Mouse (Mus musculus) kidney, postnatal 25 days (tissue): ENCODE results near the gene Ptpa.

Experiments used
- DNase-seq, 2 experiments: peaks; one replicate each; pipeline ENCODE4 v3.0.0; 2021; ENCODE audit warnings: mixed read lengths in 2 of 2

Gene Ptpa

DNA sequence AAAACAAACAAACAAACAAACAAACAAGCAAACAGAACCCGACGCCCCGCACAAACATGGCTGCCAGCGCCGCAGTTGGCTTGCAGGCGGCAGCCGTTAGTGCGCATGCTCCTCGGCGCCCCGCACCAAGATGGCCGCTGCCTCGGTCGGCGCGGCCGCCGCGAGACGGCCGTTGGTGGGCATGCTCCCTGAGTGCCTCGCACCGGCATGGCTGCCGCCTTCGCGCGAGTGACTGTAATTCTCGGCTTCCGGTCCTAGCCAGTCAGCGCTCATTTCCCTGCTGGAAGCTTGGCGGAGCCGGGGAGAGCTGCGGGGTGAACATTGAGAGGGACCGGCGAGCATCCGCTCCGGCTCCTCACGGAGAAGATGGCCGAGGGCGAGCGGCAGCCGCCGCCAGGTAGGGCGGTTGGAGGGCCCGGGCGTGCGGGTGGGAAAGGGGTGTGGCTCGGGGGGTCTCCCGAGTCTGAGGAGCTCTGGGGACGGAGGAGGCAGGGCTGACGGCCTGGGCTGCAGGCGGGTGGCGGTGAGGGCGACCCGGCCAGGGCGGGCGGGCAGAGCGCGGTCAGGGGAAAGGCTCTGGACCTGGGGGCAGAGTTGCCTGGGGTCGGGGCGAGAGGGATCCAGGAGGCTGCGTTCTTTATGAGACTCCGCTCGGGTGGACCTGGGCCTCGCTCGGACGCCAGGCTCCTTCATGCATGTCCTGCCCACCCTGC is at the start of gene Ptpa:
Gene Ptpa (plus strand): TSS at position 104 of the 713 bp plus-strand sequence.
- peak; percentile 94 to 95 for DNase-seq

DNA sequence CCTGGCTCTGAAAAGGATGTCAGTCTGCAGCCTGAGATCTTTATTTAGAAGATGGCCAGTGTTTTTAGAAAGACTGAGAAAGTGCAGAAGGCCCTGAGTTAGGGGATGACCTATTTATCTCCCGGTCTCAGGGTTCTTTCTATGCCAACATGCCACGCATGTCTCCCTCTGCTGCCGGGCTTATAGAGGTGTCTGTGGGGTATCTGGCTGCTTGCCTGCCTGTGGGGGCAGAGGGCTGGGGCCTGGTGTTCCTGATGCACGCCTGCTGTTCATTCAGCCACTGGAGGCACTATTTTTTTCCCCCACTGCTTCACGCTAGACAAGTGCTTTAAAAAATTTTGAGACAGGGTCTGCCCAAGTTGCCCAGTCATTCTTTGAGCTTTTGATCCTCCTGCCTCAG is 49.6 kb upstream of the Ptpa start:
- DNase-seq, result peak in 1 of 2 experiments; percentile 39

DNA sequence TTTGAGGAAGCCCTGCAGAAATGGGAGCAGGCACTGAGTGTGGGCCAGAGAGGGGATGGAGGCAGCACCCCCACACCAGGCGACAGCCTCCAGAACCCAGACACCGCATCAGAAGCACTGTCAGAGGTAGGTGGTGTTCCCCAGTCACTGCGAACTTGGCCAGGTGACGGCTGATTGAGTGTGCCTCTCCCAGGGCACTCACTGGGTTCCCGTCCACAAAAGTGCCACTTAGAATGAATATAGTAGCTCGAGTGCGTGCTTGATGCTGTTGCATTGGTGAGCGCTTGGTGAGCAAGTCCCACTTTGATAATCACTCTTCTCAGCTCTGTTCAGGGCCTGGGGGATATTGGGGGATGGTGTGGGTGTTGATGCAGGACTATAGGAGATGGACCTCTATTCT is 44.3 kb upstream of the Ptpa start:
- no peak for DNase-seq

DNA sequence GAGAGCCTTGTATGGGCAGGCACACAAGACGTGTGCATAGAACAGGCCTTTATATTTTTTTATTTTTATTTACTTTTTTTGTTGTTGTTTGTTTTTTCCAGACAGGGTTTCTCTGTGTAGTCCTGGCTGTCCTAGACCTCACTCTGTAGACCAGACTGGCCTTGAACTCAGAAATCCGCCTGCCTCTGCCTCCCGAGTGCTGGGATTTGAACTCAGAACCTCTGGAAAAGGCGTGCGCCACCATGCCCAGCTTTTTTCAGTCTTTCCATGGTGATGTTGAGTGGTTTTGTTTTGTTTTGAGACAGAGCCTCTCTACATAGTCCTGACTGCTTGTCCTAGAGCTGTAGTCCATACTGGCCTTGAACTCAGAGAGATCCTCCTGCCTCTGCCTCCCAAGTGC is 43.1 kb upstream of the Ptpa start:
- DNase-seq, result no peak

DNA sequence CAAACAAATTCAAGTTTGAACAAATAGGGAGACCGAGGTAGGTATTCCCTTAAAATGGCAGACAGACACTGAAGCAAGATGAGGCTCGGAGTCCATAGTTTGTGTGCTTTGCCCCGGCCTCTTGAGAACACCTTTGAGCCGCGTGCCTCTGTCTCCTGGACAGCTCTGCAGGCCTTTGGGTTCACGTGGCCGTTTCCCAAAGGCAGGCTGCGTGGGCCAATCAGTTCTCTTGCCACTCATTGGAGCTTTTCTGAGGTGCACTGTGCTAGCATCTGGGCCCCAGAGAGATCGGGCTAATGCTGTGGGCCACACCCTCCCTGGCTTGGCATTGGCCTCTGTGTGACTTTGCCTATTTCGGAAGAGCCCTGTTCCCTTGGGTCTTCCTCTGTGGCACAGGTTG is 39.9 kb upstream of the Ptpa start:
- no peak for DNase-seq

DNA sequence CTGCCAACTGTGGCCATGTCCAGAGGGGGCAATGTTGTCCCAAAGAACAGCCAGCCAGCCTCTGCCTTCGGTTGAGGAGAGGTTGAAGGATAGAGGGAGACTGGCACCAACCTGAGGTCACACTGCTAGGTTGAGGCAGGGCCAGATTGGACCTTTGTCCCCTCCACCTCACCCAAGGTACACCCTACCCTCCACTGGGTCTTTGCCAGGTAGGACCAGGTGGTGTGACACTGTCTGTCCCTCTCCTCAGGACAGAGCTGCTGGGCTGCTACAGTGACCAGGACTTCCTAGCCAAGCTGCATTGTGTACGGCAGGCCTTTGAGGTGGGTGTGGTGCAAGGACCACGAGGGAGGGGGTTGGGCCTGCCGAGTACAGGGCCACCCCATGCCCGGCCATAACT is 38.1 kb upstream of the Ptpa start:
- no peak for DNase-seq

DNA sequence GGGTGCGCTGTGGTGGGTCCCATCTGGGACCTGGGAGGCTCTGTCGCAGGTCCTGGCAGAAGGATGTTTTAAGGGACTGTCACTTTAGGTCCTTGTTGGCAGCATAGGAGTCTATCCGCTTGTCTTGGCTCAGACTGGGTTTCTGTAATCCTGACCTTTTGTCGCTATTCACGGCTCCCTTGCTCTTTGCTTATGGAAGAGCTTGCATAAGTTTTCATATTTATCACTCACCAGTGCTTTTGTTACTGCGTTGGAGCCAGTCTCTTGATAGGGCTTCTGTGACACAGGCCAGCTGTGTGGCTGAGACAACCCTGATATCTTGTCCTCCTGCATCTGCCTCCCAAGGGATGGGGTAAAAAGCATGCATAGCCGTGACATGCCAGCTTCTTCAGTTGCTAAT is 36.5 kb upstream of the Ptpa start:
- no peak for DNase-seq

DNA sequence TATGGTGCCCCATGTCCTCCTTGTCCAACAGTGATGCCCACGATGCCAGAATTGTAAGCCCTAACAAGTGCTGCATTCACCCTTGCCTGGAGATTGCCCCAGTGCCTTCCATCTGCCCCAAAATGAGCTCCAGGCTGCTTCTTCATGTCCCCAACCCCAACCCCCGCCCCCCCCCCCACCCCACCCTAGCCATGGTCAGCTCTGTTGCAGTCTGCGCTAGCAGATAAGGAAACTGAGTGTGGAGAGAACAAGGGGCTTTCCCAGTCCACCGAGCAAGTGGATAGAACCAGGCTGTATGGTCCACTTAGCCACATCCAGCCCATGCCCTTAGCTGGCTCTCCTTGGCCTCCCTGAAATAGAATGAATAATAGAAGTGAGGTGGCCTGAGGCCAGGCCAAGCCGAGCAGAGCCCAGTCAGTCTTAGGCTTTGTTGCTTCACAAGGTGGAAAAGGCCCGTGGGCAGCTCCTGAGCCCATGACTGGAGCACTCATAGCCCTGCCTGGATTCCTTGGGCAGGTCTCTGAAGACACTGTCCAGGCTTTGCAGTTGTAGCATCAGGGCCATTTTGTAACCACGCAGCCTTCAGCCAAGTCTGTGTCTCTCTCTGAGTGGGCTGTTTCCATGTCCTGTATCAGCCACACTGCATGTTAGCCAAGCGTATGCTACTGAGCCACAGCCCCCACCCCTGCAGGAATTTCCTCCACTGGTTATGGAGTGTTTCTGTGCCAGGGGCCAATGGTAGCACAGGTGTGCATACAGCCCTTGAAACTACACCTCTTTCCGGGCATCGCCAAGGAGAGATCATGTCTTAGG is 35.1 kb upstream of the Ptpa start:
- DNase-seq, result peak in 1 of 2 experiments; percentile 34

DNA sequence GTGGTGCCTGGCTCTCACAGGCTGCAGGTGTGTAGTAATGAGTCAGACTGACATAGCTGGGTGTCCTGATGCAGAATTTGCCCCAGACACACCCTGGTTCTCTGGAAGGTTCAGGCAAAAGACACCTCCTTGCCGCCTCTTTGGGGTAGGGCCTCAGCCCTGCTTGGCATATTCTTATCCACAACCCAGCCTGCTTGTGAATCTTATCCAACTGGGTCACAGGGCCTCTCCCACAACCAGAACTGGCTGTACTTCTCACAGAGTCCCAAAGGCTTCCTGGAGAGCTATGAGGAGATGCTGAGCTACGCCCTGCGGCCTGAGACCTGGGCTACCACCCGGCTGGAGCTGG is 34.5 kb upstream of the Ptpa start:
- peak in 1 of 2 experiments; percentile 47 for DNase-seq

DNA sequence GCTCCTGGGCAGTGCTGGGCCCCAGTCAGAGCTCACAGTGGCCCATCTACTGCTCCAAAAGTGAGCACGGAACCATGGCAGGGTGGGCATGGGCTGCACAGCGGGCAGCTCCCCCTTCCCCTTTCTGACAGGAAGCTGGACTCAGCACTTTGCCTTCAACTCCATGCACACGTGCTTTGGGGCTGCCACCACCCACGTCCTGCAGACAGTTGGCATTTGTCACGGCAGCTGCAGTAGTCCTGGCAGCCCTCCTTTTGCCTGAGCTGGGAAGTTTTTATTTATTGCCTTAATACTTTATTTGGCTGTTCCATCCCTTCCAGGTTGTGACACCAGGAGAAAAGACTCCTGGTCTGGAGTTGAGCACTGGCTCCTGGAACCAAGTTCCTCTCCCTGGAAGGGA is 31.0 kb upstream of the Ptpa start:
- DNase-seq, result no peak

DNA sequence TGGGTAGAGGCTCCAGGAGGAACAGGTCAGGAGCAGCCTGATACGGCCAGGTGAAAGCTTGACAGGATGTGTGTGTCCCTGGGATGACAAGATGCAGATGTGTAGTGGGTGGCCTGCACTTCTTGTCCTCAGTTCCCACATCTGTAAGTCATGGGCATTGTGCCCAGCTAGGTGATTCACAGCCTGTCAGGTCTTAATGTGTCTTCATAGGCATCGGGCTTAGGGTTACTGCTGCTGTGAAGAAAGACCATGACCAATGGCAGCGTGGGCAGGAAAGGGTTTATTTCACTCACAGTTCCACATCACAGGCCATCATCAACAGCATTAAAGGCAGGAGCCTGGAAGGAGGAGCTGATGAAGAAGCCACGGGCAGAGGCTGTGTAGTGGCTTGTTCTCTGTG is 30.2 kb upstream of the Ptpa start:
- DNase-seq, result peak in 1 of 2 experiments; percentile 28

DNA sequence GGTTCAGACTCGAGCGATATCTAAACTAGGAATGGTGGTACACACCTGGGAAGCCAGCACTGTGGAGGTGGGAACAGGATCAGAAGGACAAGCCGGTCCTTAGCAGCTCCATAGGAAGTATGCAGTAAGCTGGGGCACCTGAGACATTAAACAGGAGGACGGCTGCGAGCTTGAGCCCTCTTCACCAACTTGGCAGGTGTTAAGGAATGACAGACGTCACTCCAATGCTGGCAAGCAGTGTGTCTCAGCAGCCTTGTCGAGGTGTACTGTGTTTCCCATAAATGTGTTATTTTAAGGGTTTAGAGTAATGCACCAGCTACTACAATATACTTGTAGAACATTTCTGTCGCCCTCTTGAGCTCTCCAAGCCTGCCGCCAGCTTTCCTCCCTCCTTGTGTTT is 28.9 kb upstream of the Ptpa start:
- no peak for DNase-seq

DNA sequence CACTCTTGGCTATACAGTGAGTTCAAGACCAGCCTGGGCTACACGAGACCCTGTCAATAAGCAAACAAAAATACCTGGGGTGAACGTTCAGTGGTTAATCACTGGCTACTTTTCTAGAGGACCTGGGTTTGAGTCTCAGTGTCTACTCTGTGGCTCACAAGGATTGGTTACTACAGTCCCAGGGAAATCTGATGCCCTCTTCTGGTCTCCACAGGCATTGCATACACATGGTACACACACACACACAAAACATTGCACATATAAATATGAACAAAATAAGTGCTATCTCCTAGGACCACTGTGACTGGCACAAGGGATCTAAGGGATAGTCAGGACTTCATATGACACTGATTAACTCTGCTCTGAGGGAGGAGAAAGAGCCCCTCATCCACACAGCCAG is 26.8 kb upstream of the Ptpa start:
- DNase-seq, result no peak

DNA sequence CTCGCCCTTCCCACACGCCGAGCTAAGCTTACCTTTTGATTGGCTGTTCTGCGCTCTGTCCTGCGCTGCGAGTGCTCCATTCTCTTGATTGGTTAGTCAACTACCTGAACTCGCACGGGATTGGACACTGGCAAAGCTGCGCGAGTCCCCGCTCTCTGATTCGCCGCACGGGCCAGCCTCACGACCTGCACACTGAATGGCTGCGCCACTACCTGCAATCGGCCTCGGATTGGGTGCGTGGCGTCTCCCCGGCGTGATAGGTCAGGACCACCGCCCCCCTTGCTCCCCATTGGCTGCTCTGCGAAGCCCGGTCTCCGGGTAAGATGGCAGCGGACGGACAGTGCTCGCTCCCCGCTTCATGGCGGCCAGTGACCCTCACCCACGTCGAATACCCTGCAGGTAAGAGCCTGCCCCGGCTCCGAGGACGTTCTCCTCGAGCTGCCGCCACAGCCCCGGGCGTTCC is 23.7 kb upstream of the Ptpa start, which contains the start of gene Dolpp1:
Gene Dolpp1 (plus strand): TSS at position 141 of the 463 bp plus-strand sequence.
- peak; percentile 98 to 100 for DNase-seq

DNA sequence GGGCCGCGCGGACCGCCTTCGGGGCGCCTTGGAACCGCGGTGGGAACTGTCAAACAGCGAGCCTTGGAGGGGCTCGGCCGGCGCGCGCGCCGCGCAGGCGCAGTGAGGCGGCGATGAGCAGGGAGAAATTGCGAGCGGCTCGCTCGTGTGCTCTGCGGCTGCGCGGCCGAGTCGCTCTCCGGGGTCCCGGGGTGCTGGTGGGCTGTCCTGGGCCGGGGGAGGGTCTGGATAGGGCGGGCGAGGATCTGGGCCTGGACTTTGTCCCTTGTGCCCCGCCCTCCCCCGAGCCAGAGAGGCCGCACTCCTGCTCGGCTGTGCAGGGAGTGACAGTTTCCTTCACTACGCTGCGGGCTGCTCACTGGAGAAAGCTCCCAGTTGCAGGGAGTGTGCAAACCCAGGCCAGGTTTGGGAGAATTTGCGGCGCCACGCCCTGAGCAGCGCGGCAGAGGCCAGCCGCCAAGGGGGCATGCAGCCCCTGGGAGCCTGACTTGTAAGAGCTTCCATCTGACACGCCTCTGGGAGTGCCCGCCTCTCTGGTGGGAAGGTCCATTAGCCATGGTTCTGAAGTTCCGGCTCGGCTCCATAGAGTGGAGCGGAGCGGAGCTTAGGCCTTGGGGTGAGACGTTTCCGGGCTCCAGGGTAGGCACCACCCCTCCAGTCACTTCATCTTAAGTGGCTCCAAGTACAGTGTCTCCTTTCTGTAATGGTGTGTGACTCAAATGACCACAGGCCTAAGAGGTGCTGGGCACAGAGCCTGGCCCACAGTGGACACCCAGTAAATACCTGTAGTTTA is 23.1 kb upstream of the Ptpa start:
- peak; percentile 79 to 89 for DNase-seq

DNA sequence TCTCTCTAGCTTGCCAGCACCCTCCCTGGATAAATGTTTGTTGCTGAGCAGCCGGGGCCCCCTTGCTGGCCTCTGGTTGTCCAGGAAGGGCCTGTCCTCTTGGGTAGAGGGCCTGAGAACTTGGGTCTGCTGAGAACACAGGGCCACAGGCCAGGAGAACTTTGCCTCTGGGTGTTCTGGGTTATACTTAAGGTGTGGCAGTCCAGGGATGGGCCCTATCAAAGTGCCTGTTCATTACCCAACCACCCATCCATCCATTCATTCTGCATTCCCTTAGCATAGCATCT is 22.5 kb upstream of the Ptpa start:
- no peak for DNase-seq

DNA sequence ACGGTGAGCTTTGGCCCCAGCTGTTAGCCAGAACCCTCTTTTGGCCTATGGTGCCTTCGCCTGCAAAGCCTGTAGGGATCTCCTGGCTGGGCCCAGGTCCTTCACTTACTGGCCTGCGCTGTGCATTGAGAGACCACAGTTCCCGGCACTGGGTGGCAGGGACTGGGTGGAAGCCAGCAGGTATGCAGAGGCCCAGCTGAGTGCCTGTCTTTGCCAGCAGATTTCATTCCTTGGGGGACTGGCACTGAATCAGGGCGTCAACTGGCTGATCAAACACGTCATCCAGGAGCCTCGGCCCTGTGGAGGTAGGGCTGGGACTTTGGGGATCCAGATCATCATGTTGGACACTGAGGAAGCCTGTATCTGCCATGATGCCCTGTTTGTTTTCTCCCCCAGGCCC is 20.1 kb upstream of the Ptpa start:
- DNase-seq, result no peak

DNA sequence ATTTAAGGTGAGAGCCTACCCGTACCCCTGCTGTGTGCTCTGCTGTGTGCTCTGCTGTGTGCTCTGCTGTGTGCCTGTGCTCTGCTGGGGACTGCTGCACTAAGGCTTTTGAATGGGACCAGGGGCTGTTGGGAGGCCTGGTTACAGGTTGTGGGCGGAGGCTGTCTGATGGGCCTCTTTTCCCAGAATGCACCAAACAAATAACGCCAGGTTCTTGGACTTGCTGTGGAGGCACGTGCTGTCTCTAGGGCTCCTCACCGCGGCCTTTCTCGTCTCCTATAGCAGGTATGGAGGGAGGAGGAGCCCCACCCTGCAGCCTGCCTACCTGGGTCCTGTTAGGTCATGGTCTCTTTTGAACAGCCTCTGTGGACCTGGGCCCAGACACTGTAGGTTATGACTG is 19.6 kb upstream of the Ptpa start:
- no peak for DNase-seq

DNA sequence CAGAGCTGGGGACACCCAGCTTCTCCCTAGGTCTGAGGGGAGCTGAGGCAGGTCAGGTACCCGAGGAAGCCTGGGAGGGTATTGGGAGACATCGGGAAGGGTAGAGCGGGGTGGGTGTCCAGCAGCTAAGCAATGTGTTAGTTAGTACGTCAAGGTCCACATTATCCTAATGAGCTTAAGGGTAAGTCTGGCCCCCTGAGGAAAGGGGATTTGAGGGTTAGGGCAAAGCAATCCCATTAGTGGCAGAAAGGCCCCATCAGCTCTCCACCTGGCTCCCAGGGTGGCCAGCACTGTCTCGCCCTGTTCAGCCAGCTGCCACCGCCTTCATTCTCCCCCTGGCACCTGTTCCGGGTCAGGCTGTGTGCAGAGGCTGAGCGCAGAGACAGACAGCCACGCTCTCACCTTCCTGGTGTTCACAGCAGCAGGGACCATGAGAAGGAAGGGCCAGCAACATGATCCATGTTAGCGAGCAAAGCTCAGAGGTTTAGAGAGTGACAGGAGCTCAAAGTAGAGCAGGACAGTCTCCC is 17.8 kb upstream of the Ptpa start:
- DNase-seq, result no peak

DNA sequence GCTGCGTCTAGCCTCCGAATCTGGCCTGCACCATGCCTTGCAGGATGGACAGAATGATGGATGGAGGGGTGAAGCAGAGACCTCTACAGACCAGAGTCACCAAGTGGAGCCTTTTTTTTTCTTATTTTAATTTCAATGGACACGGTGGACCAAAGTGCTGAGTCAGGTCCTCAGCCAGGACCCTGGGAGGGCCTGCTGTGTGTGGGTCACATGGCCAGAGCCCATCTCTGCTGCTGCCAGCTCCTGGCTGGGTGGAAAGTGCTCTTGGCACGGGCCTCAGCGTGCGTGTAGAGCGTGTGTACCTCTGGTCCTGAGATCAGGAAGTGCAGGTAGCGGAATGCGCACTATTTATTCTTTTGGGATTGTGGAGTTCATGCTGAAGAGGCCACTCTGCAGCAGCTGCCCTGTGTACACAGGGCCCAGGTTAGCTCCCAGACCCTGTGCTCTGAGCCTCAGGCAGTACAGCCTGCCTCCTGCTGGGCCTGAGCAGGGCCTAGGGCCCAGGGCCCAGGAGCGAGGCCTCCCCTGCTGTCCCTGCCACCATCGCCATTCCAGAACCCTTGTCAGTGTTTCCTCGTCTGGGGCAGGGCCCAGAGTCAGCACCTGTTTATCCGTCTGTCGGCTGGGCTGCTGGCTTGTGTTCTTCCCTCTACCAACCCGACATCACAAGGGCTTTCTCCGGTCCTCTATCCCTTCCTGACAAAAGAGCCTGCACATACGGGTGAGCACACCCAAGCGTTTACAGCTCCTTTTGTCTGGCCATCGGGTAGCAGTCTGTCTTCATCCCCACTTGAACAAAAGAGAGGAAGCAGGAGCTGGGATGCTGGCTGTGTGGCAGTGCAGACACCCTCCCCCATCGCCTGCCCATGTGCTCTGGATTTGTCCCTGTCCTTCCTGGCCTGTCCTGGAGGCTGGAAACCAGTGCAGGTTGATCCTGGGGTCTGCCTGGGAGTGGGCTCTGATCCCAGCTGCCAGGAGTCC is 16.4 kb upstream of the Ptpa start:
- DNase-seq, result peak; percentile 33 to 80

DNA sequence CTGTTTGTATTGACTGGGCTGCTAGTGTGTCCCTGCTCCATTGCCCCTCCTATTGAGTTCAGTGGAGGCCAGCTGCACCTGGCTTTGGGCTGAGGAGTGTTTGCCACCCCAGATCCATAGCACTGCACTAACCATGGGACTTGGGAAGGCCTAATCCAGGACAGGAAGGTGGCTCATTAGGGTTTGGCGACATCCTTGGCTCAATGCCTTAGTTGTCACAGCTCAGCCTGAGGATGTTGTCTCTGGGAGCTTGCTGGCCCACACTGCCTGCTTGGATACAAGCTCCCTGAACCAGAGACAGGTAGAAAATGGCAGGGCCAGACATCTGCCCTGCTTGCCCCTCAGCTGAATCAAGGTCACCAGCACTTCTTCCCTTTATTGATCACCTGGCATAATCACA is 14.3 kb upstream of the Ptpa start:
- DNase-seq, result no peak

DNA sequence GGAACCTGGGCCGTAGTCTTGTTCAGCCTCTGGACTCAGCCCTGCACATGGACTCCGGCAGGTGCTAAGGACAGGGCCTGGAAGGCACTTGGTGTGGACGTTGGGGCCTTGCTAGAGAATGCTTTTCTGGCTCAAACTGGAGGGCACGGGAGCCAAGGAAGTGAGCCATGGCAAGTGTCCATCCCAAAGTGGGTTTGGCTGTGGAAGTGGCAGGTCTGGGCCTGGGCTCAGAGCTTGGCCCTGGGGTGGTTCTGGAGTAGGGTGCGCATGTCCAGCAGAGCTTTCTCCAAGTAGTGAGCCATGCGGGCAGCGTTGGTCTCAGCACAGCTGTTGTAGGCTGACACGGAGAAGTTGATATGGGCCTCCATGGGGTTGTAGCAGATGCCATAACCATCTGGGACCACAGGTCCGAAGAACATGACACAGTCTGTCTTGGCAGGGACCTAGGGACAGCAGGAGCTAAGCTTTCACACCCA is 13.4 kb upstream of the Ptpa start:
- DNase-seq, result no peak
